Mouse (Mus musculus) left cerebral cortex, adult 18-20 months (tissue): ENCODE results near the gene Rbmx. TPM values are rescaled to one million over a fixed set of nuclear protein-coding genes. Genes with fewer than 3 reads are reported as not detected.

Experiments
- DNase-seq, 2 experiments: peaks; one replicate each; pipeline ENCODE4 v3.0.0; 2021 to 2022; ENCODE audit warnings: low spot score in 2 of 2, mixed read lengths in 1 of 2
- long read RNA-seq, 2 experiments: library from polyadenylated mRNA; stranded (forward); transcript quantifications; one replicate each; pipeline ENCODE4 v2.0.0; 2021
- total RNA-seq, 2 experiments: library from RNA; stranded (reverse); gene quantifications; 2 replicates each; pipeline ENCODE4 v1.2.3; 2021

The Rbmx gene
- 10 to 100 TPM; 52.4 to 53.5 TPM for total RNA-seq
- long read RNA-seq, experiment 1, transcript Rbmx-205 (10 exons, 2,139 nt) = major isoform, 16 of 63 reads
- long read RNA-seq, experiment 1, partial matches to known transcripts = 28 of 63 reads
- long read RNA-seq, experiment 1, other reads (novel, unspliced or antisense) = 17 of 63 reads
- long read RNA-seq, experiment 2, transcript Rbmx-205 (10 exons, 2,139 nt) = major isoform, 6 of 43 reads
- long read RNA-seq, experiment 2, partial matches to known transcripts = 24 of 43 reads
- long read RNA-seq, experiment 2, other reads (novel, unspliced or antisense) = 12 of 43 reads

DNA sequence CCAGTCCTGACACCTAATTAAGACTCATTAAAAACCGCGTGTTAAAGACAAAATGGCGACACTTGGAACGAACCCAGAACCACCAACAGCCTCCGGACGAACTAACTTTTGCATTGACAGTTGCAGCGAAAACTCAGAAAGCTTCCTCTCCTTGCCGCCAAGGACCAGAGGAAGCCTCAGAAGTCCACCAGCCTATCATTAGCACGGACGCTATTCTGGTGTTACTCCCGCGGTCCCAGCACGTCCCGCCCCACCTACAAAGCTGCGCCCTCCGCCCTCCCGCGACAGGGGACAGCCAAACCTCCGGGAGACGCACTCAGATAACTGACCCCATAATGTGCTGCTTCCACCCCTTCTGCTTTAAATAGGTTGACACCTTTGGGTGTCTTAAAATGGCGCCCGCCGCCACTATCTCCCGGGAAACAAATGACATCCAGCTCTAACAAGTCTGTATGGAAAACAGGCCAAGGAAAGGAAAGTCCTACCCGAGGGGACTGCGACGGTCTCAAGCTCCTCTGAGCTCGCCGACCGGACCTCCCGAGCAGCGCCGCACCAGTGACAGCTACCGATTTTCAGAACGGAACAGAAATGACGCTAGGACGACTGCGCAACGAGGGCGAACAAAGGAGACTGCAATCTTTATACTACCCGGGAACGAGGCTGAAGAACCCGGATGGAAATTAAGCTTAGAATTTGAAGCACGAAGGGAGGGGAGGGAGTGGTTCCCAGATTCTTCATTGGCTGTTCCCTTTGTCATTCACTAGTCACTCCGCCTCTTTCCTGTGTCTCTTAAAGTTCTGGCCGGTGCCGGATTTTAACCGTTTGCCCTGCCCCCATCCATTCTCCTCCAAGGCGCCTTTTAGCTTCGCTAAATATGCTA is at the start of gene Rbmx:
Gene Rbmx (minus strand): TSS at position 670 of the 880 bp plus-strand sequence.
- DNase-seq = peak; percentile 77 to 79

GRCm38 (mm10) chrX:57433897-57434296 is 41.1 kb upstream of the Rbmx start:
- no peak for DNase-seq

- no peak for DNase-seq
Observed at GRCm38 (mm10) chrX:57431610-57432009, 38.8 kb upstream of the Rbmx start.

GRCm38 (mm10) chrX:57408769-57409168 is 15.9 kb upstream of the Rbmx start, which contains the start of gene Gm364:
TSS of gene Gm364 (plus strand) at chrX:57409154.
- no peak for DNase-seq

DNA sequence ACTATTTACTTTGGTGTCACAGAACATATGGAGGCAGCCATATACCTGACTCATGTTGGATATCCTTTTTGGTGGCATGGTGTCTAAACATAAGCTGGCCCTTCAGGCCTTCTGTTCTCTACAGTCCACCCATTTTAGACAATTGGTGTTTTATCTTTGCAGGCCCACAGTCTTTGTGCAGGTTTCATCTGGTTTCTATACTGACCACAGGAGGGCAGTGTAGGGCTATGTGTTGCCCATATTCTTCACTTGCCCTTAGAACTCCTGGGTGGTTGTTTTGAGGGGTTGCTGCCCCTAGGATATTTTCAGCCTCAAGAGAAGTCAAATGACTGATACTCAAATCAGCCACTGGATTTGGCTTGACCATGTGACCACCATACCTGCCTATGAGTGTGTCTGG is 10.8 kb upstream of the Rbmx start:
- peak in 1 of 2 experiments; percentile 2 for DNase-seq

- DNase-seq = no peak
Observed at GRCm38 (mm10) chrX:57401388-57401787, 8.6 kb upstream of the Rbmx start.

DNA sequence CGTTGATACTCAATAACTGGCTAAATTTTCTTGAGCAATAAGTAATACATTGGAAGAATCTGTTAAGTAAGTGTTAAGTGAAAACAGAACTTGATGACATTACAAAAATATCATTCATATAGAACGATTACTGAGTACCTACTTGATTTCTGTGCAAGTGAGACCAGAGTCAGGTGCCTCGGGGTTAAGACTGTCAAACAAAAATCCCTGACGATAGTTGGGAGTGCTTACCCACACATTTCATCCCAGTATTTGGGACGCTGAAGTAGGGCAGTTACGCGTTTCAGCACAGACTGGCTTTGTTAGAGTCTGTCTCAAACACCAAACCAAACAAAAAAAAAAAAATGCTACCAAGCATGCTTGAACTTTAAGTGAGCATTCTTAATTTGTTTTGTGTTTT is 576 bp upstream of the Rbmx start:
- no peak for DNase-seq

DNA sequence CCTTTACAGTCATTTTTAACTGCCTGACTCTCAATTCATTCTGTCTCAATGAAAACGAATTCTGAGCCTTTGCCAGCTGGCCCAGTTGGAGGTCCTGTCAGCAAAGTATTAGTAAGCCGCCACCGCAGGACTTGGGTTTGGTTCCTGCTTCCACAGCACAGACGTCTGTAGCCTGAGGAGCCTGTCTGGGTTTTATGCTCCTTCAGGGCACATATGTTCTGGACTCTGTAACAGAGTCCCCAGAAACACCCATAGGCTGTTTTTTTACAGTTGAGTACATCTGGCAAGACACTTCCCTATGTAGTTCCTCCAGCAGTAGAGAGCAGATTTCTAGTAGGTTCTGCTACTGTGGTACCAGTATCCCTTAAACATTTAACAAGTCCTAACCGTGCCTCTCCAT is 11.9 kb downstream of the Rbmx start:
- no peak for DNase-seq

GRCm38 (mm10) chrX:57378579-57378978 is 14.3 kb downstream of the Rbmx start:
- DNase-seq = no peak

- no peak for DNase-seq
Observed at GRCm38 (mm10) chrX:57377096-57377495, 15.7 kb downstream of the Rbmx start.

DNA sequence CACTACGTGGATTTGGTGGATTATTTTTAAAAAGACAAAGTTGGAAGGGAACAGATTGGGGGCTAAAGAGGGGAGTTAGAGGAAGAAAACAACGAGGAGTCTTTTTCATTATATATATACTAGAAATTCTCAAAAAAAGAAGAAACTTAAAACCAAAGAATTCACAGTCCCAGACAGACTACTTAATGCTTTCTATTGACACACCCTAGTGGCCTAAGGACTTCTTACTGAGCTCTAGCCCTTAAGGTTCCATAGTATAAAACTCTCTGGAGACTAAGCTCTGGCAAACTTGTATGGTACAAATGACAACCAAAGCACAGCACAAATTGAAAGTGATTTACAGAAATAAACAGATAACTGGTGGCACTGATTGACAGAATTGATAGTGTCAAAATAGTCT is 18.8 kb downstream of the Rbmx start:
- no peak for DNase-seq

DNA sequence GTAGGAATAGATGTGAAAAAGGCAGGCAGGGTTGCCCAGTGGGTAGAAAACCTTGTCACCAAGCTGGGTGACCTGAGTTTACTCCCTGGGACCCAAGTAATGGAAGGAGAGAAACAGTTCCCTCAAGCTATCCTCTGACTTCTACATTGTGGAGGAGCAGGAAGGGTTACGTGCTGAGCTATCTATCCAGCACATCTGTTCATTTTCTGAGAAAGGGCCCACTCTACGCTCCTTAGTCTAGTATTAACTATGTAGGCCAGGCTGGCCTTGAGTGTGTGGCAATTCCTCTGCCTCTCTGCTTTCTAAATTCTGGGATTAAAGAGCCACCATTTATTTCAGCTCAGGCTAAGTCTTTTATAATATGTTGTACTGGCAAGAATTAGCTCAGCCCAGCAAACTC is 19.3 kb downstream of the Rbmx start:
- no peak for DNase-seq

DNA sequence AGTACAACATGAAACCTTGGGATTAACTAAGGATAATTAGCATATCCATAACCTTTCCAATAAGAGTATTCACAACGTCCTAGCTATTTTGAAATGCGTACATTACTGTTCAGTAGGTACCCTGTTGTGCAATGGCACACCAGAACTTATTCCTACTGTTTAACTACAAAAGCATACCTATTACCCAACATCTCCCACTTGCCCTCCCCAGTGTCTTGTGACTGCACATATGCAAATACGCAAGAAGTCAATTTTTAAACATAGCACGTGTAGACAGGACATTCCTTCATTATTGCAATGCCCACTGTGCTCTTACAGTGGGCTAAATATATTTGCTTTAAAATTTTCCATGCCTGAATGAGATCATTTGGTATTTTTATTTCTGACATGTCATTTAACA is 19.9 kb downstream of the Rbmx start:
- DNase-seq = no peak

DNA sequence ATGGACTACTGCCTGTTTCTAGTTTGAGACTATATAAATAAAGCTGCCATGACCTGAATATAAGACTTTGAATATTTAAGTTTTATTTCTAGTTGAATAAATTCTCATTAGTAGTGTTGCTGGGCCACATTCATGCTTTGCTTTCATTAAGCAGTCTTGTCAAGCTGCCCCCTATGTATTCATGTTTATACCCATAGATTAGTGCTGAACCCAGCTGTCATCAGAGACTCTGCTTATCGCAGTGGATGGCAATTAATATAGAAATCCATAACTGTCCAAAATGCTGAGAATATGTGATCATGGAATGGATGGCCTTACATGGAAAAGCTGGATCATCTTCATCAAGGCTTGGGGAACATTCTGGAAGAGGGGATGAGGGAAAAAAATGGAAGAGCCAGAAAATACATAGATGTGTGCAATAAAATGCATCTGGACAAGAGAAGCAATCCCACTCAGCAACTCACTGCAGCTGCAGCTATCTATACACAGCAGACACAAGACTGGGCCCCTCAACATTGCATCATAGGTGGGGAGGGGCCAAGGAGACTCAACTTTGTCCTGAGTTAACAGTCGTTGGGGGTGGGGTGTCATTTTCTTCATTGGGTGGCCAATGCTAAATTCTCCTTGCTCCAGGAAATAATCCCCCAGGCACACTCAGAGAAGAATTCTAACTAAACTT is 27.8 kb downstream of the Rbmx start:
- DNase-seq = no peak

GRCm38 (mm10) chrX:57359316-57359715 is 33.5 kb downstream of the Rbmx start:
- DNase-seq = no peak

GRCm38 (mm10) chrX:57339220-57339619 is 53.6 kb downstream of the Rbmx start:
- DNase-seq = no peak

GRCm38 (mm10) chrX:57338371-57339211 is 54.2 kb downstream of the Rbmx start, which contains the start of gene Arhgef6:
TSS of gene Arhgef6 (minus strand) at chrX:57338729.
- no peak for DNase-seq

DNA sequence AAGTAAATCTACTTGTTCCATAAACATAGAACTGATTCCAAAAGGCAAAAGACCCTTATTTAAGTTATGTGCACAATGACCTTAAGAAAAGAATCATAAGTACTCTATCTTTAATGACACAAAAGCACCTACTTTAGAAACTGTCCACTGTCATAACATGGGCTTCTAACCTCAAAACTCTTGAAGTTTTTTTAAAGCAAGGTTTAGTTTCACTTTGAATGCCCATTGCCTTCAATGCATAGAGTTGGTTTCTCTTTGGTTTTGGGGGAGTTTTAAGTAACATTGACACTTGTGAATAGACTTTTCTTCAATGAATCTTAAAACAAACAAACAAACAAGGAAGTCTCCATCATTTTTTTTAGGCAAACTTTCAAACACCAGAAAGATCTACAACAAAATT is 55.3 kb downstream of the Rbmx start:
- DNase-seq = no peak

DNA sequence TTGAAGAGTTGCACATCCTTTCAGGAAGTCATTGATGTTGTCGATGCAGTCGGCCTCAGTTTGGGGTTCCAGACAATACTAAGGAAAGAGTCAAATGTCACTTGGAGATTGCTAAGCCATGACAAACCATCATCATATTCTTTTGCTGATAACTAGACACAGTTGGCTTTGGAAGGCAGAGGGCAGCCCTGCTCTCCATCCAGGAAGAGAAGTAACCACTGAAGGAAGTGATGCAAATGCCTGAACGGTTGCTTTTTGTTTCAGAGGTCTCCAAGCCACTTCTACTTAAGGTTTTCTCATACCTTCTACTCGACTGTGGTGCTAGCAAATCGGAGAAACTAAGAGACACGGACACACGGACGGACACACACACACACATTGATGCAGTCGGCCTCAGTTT is 55.9 kb downstream of the Rbmx start:
- DNase-seq = no peak

DNA sequence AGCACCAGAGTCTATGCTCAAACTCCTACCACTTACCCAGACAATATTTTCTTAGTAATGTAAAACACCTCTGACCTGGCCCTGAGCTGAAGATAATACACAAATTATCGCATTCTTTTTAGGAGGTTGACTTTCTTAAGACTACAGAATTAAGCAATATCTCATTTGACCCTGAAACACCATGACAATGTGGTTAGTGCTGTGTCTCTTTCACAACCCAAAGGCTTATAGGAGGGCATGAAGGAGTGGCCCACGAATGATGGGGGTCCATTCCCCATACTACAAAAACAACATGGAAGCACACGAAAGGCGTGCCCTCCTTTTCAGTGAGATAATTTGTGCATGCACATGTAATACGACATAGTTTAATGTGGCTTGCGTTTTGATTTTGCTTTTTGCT is 57.5 kb downstream of the Rbmx start:
- DNase-seq = no peak
